Mouse (Mus musculus): ENCODE measurements at regions not wholly inside any gene's neighbourhood (a gene's known extent, or its start where the extent isn't known, plus 50 kb on each side); places are given as distances from the start of the nearest gene placed in this dataset.
"Not testable (repeated sequence)": the region's sequence is repeated elsewhere in the genome, so short reads cannot be mapped to it uniquely, and the experiment has no call there.

DNA sequence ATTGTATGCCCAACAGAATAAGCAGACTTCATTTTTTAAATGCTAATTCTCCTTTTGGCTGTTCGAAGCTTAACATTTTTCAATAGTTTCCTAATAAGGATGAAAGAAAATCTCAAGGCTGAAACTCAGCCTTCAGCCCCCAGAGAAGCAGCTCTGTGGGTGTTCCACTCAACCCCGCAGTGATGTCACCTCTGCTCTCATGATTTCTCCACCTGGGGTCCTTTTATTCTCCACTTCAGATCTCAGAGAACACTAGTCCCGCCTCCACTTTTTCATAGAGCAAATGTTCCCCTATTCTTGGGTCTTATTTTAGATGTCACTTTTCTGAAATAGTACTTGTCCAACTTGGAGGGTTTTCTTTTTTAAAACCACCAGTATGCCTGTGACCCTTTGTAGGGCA is 567.3 kb downstream of the Cntn3 start:
- no peak for DNase-seq (ENCODE audit: low spot score in 2 of 2)

DNA sequence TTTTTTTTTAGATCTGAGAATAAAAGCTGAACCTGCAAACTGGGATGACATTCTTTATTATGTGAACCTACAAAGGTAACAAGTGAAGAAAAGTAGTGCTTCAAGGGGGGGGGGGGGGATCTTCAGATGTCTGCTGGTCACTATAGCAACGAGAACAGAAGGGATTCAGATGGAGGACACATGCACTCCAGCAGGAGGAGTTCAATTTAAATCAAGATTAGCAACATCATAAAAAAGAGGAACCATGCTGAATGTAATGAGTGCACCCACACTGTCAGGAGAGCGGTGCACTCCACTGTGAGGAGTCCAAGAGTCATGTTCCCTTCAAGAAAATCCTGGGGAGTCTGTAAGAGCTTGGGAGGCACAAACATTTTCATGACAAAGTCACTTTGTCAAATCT is 574.7 kb downstream of the Cntn3 start:
- DNase-seq (ENCODE audit: low spot score in 2 of 2) = no peak

DNA sequence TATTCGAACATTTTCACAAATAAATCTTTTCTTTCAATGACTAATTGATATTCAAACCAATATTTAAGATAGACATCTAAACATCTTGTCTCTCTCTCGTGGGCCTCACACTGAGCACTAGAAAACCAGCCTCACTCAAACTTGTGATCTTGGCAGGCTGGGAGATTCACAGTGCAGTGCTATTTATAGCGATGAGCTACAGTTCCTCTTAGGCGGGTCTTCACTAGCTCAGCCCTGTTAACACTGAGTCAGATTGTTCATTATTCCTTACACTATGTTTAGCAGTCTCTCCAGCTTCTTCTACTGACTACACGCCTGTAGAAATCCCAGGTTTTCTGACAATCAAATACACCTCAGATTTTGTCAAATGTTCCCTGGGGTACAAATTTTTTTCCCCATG is 575.3 kb downstream of the Cntn3 start:
- DNase-seq (ENCODE audit: low spot score in 2 of 2) = no peak

DNA sequence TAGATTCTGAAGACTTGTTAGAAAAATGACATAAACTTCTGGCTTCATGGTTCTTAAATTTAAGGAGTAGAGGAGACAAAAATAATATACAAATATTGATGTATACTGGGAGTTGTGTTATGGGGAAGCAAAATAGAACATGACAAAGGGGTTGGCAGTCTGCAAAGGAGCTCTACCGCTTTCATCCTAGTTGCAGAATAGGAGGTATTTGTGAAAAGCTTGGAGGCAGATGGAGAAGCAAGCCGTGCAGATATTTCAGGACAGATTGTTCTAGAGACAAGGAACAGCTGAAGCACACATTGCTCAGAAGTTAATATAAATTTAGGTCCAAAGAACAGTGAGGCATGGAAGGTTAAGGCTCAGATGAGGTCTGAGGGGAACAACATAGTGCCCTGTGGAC is 580.1 kb downstream of the Cntn3 start:
- DNase-seq (ENCODE audit: low spot score in 2 of 2) = no peak

DNA sequence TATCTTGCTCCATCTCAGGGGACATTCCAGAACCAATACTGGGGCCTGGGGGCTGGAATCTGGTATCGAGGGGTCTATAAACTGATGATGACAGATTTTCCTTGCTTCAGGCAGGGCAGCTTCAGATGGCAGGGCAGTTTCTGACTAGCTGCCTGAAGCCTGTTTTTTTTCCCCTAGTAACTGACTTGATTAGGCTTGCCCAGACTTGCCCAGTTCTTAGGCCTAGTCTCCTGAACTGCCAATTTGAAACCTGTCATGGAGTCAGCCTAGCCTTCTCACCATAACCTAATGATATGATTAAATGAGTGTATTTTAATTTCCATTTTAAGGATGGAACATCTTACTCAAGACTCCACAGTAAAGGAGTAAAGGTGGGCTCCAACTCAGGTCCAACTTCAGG is 591.2 kb downstream of the Cntn3 start:
- no peak for DNase-seq (ENCODE audit: low spot score in 2 of 2)

DNA sequence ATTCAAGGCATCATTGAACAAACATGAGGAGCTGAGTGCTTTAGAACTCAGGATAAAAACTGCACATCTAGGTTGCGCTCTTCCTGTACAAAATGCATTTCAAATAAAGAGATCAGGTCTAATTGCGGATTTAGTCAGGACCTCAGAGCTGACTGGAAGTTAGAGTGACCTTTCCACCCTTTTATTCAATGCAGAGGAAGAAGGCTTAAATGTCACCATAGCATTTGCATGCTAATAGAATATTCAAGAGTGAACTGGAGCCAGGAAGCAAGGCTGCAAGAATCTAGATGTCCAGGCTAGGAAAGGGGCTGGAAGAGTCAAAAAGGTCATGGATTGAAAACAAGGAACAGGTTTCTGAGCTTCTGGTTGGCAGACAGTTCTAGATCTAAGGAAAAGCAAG is 593.7 kb downstream of the Cntn3 start:
- no peak for DNase-seq (ENCODE audit: low spot score in 2 of 2)

DNA sequence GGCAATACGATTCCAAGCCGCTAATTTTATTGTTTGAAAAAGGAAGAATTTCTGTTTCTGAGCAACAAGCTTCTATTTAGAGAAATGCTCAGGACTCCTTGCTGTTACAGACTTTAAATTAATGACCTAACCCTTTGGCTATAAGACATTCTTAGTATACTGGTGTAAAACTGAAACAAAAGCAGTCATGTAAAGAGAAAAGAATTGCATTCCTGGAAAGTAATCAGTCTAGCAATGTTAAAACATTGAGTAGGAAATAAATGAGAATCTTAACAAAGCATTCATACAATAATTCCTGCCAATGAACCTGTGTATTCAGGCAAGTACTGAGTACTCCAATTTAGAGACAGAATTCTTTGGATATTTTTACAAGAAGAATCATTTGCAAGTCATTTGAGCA is 587.2 kb upstream of the Pdzrn3 start:
- DNase-seq (ENCODE audit: low spot score in 2 of 2) = no peak

DNA sequence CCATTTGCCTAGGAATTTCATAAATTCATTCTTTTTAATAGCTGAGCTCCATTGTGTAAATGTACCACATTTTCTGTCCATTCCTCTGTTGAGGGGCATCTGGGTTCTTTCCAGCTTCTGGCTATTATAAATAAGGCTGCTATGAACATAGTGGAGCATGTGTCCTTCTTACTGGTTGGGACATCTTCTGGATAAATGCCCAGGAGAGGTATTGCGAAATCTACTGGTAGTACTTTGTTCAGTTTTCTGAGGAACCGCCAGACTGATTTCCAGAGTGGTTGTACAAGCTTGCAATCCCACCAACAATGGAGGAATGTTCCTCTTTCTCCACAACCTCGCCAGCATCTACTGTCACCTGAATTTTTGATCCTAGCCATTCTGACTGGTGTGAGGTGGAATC is 583.8 kb upstream of the Pdzrn3 start:
- not testable (repeated sequence) for DNase-seq (ENCODE audit: low spot score in 2 of 2)

DNA sequence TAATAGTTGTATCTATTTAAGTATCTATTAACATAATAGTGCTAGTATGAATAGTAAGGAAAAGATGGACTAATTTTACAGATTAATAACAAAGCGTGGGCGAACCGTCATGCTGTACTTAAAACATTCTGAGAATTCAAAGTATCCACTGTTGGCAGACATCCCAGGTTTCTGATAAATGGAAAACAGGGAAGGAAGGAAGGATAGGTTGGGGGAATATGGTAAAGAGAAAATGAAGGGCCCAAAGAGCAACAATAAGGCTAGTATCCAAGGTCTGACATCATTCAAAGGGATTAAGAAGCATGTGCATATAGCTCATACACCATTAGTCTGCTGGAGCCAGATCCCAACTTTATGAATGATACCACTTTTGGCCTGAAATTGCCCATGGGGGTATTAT is 572.0 kb upstream of the Pdzrn3 start:
- DNase-seq (ENCODE audit: low spot score in 2 of 2) = no peak

DNA sequence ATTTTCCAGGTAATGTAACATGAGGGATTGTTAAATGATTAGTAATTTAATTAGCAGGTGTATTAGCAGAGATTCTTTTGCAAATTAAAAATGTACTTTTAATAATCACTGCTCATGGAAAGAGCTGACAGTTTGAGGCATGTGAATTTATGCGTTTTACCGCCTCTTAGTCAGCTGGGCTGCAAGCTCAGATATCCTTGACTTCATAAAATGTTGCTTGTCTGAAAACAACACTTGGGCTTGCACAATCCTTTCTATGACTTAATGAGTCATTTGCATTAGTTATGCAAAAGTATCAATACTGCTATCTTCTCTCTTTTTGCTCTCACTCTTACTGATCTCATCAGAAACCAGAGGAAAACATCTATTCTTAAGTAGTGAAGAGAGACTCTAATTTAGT is 571.3 kb upstream of the Pdzrn3 start:
- no peak for DNase-seq (ENCODE audit: low spot score in 2 of 2)

DNA sequence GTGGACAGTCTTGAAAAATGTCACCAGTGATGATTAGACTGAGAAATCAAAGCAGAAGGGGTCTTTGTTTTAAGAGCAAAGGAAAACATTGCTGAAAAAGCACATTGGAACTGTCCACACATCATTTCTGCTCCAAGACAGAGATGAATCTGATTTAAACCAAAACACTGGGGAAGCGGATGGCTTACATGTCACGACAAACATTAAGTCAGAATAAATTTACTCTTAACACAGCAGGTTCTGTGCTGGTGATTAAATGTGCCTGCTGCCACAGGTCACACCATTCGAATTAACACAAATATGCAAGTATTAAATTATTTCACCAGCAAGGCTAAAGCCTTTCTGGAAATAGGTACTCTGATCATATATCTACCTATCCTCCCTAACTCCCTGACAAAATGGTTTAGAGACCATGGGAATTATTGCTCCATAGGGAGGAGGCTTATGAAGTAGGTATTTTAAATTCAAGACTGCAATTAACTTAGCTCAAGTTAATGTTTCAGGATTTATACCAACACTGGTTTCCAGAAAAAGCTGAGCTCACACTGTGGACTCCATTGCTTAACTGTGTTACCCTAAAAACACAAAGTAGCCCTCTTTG is 562.7 kb upstream of the Pdzrn3 start:
- no peak for DNase-seq (ENCODE audit: low spot score in 2 of 2)

DNA sequence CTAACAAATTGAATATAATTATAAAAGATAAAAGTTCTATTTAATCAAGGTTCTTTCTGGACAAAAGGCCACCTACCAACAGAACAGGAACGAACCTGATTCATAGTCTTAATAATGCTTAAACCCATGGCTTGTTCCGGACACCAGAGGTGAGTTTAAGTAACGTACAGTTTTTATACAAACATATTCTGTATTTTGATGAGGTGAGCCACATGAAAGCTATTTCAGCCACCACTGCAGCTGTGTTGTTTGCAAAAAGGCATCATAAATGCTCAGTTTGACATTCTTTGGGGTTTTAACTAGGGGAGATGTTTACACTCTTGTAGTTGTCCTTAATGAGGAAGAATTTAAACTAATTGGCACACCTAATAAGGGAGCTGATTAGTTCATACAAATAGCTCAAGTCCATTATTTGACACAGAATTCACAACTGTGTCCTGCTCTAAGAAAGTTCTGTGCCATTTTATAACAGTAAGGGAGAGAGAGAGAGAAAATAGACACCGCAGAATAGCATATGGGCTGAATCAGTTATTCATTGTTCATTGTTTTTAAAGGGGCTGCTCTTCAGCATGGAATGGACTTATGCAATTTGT is 560.8 kb upstream of the Pdzrn3 start:
- DNase-seq (ENCODE audit: low spot score in 2 of 2) = no peak

DNA sequence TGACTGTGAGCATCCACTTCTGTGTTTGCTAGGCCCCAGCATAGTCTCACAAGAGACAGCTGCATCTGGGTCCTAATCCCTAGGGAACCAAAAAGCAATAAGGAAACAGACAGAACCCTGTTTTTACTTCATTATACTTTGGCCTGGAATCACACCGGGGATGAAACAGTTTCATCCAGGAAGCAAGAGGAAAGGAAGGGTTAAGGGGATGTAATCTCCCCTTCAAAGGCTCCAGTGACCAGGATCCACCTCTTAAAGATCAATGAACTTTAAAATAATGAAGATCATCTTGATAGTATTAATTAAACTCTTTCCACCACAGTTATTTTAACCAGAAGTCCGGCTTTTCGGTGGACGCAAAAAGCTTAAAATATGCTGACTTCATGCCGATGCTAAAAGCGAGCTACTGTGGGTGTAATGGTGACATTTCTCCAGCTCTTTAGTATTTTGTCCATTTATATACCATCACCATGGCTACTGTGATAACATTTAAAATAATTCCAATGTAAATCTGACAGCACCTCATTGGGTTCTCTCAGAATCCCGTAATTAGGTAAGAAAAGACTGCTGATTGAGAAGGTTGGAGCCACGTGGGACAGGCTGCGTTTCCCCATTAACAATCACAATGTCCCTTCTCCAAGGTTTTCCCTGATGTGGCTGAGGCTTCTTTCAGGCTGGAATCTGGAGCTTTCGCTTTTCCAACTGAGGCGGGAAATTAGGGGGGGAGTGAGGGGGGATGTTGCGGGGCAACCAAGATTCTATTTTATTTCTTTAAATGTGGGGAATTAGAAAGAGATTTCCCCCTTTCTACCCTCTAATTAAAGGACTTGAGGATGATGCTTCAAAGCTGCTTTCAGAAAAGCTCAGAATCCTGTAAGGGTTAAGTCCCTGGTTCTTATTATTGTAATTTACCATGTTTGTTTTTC is 560.0 kb upstream of the Pdzrn3 start:
- no peak for DNase-seq (ENCODE audit: low spot score in 2 of 2)

DNA sequence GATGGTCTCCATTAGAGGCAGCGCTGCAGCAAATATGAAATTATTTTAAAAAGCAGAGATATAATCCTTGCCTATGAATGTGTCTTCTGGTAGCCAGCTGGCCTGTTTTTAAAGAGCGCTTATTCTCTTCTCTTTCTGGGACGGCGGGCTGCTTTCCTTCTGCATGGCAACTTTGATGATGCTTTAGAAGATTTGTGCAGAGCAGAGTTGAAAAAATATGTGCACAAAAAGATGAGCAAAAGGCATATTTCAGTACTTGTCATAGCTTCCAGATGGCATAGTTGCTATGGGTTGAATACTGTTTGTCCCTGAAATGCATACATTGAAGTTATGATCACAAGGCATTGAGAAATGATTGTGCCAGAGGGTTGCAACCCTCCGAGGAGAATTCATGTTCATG is 554.1 kb upstream of the Pdzrn3 start:
- DNase-seq (ENCODE audit: low spot score in 2 of 2) = no peak

DNA sequence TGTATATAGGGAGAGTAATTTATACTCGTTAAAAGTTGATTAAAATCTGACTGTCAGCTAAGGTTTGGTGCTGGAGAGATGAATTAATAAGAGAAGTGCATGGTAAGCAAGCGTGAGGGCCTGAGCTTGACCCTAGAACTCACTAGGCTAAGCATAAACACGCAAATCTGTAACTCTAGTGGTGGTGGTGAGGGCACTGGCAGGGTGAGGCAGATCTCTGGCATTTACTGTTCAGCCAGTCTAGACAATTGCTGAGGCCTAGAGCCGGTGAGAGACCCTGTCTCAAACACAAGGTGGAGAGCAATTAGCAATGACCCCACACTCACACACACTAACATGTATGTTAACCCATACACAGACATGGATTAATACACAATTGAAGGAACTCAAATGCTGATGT is 544.0 kb upstream of the Pdzrn3 start:
- DNase-seq (ENCODE audit: low spot score in 2 of 2) = no peak

DNA sequence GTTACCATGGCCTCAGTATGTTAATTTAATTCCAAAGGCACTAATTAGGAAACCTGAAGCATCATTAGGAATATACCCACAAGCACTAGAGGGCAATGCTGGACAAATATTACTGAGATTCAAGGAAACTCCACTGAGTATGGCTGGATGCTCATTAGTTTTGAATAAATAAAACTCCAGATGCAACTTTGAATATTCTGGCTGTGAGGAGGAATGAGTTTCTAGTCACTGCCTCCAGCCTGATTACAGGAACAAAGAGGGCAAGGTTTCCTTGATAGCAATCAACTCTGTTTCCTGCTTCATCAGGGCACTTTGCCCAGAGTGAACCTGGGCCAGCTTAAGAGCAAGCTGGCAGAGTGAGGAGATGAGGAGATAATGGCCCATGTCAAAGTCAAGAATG is 543.5 kb upstream of the Pdzrn3 start:
- DNase-seq (ENCODE audit: low spot score in 2 of 2) = no peak

DNA sequence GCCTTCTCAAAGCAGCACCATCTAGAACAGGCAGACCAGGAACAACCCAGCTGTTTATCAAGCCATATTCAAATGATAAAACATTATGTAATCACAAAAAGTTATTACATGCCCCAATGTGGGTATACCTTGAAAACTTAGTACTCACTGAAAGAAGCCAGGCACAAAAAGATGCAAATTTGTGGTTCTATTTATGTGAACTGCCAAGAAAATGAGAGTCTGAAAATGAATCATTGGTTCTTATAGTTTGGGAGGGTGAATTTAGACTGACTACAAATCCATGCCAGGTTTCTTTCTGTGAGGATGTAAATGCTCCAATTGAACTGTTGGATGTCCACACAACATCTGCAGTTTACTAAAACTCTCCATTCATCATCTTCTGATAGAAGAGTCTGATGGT is 541.2 kb upstream of the Pdzrn3 start:
- no peak for DNase-seq (ENCODE audit: low spot score in 2 of 2)

DNA sequence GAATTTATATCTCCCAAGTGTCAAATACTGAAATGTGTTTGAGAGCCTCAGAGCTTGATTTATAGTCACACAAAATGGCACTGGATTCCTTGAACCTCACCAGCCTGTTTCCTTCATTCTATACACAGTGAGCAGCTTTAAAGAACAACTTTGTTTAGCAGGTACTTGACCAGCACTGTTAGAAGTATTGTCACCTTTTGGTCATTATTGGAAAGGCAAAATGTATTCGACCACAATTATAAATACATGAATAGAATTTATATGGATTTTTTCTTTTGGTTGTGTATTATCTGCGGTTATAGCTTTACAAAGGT is 527.3 kb upstream of the Pdzrn3 start:
- DNase-seq (ENCODE audit: low spot score in 2 of 2) = no peak

DNA sequence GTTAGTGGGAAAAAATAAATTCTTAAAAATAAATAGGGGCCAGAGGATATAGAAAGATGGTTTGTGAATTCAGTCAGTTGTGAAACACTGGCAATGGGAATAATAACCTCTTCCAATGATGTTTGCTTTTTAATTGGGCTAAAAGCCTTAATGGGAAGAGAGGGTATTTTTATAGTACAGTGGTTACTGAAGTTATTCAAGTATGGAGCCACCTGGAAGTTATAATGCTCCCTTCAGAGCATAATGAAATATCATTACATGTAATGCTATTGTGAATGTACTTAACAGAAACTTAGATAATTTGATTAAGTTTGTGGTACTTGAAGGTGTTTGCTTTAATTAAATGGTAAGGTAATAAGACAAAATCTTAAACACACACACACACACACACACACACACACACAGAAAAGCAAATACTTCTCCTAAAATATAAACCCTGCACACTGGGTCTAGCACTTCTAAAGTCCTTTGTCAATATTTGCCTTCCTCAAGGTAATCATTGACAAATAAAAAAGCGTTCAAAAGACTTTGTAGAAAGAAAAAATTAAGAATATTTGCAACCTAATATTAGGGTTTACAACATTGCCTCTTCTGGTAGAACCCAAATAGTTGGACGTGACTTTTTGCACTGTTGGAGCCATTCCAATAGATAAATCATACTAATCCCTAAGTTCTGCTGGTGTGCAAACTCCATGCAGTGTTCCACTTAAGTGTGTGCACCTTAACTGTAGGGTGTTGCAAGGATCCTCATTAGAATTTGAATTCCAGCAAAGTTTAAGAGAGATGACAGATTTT is 526.7 kb upstream of the Pdzrn3 start:
- no peak for DNase-seq (ENCODE audit: low spot score in 2 of 2)

DNA sequence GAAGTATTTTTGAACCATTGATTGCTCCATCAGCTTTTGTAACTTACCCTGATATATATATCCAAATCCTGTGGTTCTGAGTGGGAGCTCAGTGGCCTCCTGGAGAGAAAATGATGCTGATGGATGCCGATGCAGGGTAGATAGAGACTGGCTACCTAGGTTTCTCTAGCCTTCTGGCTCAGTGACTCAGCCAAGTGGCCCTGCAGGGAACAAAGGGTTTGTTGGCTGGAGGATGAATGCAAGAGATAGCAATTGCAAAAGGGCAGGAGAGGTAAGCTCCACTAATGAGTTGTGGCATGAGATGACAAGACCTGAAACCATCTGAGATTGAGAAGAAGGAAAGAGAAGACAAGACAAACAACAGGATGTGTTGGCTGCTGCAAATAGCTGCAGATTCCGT is 524.6 kb upstream of the Pdzrn3 start:
- DNase-seq (ENCODE audit: low spot score in 2 of 2) = no peak

DNA sequence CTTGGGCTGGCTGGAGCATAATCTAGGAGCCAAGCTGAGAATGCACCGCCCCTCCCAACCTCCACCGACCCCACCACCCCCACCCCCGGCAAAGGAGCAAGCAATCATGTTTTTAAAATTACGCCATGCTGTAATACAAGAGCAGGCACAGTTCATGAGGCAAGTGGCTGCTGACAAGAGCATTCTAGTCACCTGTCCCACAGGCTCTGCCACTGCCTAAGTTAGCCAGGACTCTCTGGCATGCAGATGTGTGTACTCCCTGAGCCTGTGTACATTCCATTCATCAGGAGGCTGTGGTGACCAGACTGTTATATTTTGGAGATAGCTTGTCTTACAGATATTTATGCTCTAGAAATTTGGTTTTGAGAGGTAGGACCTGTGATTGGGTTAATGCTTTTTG is 520.8 kb upstream of the Pdzrn3 start:
- no peak for DNase-seq (ENCODE audit: low spot score in 2 of 2)

DNA sequence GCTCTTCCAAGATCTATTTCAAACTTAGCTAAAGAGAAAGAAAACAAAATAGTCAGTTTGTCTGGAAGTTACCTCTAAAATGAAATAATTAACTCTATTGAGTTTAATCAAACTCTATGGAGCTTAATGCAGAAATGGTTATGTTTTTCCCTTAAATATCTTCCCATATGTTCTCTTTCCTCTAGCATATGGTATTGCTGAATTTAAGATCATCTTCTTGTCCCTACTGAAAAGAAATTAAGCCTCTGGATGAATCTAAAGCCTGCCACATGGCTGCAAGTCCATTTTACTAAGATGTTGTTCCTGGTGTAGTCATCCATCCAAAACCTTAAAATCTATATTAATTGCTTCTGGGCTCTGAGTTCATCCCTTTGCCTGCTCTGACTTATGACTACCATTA is 513.0 kb upstream of the Pdzrn3 start:
- no peak for DNase-seq (ENCODE audit: low spot score in 2 of 2)

DNA sequence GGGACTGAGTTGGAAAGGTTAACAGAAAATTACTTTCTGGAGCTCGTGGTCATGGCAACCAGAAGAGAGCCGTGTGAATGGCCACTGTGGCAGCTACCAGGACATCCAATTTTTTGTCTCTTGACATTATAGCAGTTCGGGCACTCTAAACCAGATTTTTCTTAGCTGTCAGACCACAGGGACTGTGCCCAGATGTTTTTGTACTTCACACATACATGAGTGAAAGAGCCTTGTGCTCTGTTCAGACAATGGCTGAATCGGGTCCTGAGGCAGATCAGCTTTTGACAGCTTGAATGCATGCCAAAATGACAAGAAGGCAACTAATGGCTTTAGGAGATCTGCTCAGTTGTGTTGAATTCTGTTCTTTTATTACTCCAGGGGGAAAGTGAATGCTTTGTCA is 505.2 kb upstream of the Pdzrn3 start:
- DNase-seq (ENCODE audit: low spot score in 2 of 2) = no peak
